Mouse (Mus musculus) right cerebral cortex, postnatal 10 days (tissue): ENCODE measurements at regions not wholly inside any gene's neighbourhood (a gene's known extent, or its start where the extent isn't known, plus 50 kb on each side); places are given as distances from the start of the nearest gene placed in this dataset.
A peak's percentile ranks its signal among the peaks of the same experiment; 100 is the strongest.

Experiments
- DNase-seq, 2 experiments: peaks; one replicate each; pipeline ENCODE4 v3.0.0; 2021; ENCODE audit warnings: low spot score in 2 of 2

DNA sequence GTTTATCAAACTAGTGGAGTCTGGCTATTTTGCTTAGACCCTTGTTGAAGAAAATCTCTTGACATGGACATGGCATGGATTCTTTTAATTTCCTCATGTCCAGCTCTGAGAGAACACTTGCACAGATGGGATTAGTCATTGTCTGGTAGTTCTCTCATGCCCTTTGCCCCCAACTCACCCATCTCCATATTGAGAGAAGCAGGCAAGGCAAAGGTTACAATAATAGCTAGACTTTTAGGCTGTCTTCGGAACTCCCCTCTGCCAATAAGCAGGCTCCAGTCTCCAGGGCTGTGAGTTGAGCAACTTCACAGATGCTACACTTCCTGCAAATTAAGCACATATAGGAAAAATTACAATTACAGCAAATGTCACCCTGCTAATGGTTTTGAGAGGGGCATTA lies 558.0 kb upstream of the Alcam start:
- DNase-seq, result no peak

DNA sequence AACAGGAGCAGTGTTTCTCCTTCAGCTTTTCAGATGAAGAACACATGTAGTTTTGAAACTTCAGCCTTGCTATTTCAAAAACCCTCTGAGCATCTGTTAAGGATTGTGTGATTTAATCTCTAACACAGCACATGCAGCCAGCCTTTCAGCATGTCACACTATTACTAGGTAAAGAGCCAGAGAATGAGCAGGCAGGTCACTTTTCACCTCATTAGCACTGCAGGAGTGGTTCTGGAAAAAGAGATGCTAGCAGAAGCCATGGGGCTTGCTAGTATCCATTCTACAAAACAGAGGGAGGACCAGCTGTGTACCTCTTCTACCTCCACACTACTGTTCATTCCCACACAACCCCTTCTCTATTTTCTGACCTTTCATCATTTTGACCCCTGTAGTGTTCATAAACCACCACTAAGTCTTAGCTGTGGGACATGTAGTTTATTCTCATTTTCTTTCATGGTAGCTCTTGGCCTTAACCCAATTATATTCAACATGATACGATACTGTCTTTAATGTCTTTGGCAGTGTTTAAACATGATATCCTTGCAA lies 535.1 kb upstream of the Alcam start:
- DNase-seq, result no peak

DNA sequence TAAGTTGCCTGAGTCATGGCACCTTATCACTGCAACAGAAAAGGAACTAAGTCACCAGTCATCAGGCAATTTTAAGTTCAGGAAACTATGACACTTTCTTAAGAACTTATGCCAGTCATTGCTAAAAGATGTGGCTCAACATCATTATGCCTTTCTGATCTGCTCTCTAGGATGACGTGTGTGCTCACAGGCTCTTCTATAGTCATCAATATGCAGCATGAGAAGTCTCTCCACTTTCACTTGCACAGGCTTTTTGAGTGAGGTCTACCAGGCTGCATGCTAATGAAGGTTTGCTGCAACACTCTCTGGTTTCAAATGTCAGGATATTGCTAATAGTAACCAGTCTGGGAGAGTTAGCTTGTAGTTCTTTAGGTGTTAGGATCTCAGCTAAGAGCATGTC lies 530.5 kb upstream of the Alcam start:
- DNase-seq, result peak in 1 of 2 experiments; percentile 32

DNA sequence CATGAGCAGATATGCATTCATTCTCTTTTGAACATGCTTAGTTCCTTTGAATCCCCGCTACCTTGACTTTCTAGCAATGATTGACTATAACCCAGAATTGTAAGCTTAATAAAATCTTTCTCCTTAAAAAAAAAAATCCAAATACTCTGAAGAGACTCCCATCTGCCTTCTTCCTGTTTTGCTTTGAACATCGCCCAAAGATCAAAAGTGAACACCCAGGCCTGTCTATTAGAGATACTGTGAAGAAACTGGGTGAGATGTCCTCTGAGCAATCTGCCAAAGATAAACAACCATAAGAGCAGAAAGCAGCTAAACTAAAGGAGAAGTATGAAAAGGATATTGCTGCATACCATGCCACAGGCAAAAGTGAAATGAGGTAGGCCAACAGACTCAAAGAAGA lies 527.1 kb upstream of the Alcam start:
- no peak for DNase-seq

DNA sequence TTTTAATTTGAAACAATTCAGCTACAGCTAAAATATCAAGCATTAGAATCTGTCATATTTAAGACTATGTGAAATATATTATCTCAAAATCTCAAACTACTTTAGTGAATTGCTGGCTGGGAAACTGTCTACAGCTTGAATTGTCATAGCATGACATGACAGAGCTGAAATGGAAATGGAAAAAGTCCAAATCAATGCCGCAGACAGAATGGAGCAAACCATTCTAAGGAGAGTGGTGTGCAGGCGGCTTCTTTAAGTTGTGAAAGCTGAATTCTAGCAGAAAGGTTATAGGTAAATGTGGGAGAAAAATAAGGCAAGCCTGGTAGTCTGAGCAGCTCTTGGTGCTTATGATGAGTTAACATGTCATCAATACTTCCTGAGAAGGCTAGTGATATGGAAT lies 518.9 kb upstream of the Alcam start:
- DNase-seq, result peak; percentile 20 to 26

DNA sequence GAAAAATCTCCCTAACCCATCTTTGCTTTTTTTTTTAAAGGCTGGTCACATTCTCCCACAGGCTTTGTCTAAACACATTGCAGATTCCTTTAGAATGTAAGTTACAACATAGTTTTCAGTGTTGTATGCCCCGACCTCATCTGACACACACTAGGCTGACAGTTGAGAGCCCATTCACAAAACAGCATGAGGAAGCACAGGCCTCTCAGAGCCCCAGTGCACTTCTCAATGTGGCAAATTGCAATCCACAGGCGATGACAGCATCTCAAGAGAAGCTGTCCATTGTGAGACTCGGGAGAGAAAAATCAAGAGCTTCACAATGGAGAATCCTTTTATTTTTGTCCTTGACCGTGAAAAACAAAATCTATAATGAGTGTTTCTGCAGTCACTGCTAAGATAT lies 493.8 kb upstream of the Alcam start:
- DNase-seq, result no peak

DNA sequence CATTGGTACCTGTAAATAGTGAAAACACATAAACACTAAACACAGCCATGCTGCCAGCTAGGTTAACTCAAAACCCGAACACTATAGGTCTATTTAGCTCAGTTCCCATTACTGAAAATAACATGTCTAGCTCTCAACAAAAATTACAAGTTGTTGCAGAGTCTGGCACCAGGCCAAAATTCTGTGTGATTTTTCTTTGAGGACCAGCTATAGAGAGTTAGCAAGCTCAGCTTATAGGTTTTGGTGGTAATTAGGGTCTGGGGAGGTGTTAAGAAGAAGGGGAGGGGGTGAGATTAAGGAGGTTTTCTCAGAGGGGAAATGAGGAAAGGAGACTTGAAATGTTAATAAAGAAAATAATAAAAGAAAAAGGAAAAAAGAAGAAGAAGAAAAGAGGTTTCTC lies 480.9 kb upstream of the Alcam start:
- DNase-seq, result peak; percentile 20 to 23

DNA sequence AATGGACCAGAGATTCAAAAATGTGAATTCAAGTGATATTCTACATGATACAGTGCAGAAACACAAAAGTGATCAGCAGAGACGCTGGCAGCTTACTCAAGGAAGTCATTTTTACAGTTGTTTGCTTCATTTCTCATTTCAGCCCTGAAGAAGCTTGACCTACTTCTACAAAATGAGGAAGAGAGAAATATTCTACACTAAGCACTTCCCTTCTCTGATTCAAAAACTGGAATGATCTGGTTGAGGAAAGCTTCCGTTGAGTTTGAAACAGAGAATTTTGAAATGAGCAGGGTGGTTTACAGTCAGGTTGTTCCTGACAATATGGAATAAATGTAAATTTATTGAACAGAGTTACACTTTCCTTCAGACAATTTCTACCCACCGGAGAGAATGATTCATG lies 478.1 kb upstream of the Alcam start:
- no peak for DNase-seq

DNA sequence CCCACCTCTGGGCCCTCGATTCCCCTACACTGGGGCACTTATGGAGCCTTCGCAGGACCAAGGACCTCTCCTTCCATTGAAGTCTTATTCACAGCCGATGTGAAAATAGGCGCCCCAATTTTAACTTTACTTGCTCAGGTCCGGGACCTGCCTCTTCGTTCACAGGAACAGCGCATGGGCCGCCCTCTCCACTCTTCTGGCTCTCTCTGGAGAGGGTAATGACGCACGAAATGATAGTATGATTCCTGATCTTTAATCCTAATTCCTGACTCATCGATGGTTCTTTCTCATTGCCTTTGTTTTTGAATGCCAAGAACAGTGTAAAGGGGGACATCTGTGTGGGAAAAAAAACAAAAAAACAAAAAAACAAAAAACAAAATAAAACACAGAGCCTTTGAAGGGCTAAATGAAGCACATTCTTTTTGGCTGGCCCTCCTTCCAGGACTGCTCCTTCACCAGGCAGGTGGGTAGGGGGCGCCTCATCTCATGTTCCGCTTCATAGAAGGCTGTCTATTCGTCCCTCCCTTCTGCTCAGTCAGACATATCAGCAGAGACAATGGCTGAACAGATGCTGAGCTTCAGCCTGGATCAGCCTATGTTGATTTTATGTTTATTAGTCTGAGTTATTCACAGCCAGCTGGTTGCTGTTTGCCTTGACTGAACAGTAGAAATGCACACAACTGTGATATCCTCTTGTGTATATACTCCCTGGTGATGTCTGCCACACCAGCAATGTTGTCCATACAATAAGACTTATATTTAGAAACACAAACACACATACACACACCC lies 438.8 kb upstream of the Alcam start:
- DNase-seq, result peak in 1 of 2 experiments; percentile 16

DNA sequence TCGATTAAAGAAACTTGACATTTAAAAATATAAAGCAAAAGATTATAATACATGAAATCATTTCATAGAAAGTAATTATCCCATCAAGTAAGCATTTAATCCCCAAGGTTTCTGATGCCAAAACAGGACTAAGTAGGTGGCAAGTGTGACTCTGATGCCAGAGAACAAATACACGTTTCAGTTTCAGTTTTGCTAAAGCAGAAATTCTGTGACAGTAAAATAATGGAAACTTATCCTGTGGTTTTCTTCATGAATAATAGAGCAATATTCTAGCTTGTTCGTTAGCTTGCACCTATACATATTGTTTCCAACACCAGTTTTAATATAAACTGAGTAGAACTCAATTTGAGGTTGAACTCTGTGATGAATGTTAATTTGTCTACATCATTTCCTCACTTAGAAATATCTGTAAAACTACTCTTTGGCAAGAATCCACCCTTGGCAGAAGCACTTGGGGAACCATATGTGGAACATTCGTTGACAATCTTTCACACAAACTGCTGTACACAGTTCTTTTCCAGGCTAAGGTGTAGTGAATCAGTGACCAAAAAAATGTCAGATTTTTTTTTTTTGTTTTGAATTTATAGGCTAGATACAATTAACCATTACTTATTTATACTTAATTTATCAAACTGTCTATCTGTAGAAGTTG lies 425.7 kb upstream of the Alcam start:
- peak; percentile 24 to 33 for DNase-seq

DNA sequence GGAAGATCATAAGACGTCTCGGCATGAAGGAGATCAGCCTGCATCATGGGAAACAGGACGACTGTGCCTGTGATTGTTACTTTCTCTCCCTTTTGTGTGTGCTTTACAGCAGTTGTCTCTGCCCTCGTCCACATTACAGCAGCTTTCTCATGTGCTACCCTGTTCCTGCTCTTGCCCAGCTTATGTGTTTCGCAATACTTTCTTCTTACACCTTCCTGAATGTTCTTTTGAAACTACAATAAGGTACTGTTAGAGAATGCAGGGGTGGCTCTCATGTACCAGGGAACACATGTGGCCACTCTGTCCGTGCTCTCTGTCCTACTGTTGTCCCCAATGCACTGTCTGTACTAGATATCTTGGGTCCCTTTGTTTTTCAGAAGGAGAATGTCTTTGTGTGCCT lies 414.0 kb upstream of the Alcam start:
- DNase-seq, result no peak

DNA sequence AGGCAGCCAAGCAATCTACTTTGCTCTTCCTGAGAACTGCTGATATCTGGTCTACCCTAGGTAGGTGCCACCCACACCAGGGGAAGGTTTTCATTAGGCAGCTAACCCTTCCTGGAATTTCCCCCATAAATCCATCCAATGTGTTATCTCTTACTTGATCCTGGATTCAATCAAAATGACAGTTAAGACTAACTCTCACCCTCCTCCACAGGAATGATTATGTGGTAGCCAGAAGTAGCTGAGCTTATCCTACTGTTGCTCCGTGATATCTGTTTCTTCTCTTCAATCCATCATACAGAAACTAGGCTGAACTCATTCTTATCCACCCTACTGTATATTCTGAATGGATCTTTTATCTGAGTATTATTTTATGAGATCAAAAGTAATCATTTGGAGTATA lies 409.7 kb upstream of the Alcam start:
- DNase-seq, result no peak

DNA sequence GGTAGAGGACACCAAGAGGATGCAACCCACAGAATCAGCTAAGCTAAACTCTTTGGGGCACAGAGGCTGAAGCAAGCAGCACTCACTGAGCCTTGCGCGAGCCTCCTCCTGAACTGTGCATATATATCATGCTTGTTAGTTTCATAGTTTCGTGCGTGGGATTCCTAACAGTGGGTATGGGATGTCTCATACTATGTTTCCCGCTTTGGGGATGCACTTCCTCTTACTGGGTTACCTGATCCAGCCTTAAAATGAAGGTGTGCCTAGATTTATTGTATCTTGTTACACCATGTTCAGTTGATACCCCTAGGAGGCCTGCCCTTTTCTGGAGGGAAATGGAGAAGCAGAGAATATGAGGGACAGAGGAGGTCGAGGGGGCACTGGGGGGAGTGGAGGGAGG lies 407.4 kb upstream of the Alcam start:
- no peak for DNase-seq

DNA sequence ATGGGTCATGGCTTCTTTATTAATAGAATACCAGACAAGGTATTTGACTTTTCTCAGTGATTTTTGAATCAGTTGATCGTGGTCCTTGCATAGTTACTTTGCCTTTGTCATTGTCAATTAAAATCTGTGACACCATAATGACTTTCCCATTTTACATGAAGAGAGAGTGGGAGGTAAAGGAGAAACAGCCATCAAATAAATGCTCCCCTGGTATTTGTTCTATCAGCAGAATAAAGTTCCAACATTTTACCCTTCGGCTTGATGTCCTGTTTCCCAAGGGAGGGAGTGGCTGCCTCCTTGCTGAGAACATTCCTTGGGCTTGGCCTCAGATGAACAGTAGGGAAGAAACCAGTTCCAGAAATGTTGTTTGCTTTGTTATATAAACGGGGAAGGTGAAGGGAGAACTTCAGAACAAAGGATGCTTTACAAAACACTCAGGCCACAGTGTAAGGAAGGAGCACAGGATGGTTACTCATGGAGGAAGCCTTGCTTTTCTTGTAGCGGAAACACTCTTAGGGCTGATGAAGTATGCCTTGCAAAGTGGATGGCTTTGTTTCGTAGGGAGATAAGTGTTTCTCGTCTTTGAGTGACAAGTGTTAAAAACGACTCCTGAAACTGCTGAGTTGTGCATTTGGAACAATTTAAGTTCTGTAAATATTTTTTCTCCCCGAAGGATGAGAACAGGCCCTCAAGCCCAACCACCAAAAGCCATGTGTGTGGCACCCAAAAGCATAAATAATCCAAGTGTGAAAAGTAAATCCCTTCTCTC lies 404.8 kb upstream of the Alcam start:
- DNase-seq, result no peak

DNA sequence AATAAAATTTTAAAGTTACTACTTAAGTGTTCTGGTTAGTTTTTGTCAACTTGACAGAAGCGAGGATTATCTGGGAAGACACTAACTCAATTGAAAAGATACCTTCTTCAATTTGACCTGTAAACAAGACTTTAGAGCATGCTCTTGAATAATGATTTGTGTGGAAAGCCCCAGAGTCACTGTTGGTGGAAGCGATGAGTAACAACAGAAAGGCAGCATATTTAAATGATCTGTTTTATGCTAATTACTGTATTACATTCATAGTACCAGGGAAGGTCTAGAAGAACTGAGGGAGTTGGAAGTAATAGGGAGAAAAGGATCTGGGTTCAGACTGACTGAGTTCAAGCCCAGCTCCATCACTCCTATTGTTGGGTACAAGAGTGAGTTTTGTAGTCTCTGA lies 397.3 kb upstream of the Alcam start:
- no peak for DNase-seq

DNA sequence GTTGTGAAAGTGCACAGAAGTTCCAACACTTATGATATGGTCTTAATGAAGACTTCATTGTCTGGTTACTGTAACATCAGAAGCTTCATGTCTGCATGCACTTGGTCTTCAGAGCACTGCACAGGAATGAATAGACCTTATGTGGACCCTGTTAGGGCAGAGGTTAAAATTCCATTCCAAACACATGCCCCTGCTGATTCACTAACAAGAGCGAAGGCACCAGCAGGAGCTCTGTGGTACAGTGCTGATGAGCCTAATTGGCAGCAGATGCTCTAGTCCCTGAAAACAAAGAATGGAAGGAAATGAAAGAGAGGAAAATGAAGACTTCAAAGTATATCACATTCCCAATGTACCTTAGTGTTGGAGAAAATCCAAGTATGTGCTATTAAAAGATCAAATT lies 365.1 kb upstream of the Alcam start:
- DNase-seq, result no peak

DNA sequence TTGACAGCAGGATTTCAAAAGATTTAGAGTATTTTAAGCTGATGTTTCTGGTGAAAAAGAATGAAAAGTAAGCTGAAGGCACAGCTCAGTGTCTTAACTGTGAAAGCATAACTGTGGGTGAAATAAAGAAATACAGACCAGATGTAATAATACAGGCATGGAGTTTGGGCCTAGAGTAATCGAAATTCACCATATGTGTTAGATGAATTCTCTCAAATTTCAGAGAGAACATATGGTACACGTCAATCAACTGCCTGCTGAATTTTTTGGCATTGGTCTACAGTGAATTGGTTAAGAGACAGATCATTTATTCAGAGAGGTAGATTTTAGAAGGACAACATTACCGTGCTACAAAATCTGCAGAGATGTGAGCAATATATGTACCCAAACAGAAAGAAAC lies 357.3 kb upstream of the Alcam start:
- DNase-seq, result no peak

DNA sequence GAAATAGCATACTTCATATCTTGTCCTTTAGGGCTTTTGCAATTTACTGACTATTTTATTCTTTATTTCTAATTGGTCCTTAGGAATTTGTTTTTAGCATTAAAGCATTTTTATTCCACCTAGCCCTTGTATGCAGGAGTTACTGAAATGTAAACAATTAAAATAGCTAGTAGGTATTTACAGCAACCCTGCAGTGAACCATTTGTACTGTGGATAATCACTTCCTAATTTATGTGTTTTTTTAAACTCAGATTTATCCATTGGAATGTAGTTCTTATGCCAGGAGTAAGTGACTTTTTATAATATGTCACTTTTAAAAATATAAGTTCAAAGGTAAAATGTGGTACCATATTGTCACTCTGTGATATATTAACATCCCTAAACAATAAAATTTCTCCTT lies 350.5 kb upstream of the Alcam start:
- DNase-seq, result no peak

DNA sequence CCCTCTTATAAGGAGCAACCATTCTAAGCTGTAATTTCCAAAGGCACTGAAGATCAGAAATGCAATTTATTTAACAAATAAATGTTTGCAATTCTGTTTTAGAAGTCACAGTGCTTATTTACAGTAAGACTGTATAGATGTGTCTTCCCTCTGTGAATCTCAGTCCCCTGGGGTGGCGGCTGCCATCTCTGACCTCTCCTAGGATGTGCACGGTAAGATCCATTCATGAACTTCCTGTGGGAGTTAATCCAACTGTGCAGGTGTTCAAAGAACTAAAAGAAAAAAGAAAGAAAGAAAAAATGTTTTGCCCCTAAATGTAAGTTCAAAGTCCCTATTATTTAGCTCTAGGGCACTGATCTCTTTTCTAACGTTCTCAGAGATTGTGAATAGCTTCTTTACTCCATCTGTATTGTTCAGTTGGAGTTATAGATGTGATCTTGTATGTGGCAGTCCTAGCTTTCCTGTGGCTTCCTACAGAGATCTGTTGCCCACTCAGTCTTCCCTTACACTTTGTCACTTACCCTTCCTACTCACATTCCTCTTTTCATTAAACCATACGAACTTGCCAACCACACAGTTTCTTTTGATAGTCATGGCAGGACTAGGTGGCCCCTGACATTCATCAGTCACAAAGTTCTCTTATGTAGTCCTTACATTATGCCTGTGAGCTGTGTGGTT lies 346.0 kb upstream of the Alcam start:
- DNase-seq, result no peak

DNA sequence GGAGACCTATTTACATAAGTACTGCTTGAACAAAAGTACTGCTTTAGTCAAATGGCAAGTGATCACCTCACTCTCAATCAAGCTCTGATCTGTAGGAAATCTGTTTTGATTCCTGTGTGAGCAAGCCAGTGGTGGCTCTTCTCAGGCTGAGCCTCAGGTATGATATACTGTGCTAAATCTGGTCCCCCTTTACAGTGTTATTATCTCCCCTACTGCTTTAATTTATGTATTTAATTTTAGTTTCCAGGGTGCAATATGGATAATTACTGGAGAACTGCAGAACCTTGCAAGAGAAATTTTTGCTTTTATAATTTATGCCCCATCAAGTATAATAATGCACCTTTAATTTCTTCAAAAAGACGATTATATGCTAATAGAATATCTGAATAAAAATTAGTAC lies 341.3 kb upstream of the Alcam start:
- no peak for DNase-seq

DNA sequence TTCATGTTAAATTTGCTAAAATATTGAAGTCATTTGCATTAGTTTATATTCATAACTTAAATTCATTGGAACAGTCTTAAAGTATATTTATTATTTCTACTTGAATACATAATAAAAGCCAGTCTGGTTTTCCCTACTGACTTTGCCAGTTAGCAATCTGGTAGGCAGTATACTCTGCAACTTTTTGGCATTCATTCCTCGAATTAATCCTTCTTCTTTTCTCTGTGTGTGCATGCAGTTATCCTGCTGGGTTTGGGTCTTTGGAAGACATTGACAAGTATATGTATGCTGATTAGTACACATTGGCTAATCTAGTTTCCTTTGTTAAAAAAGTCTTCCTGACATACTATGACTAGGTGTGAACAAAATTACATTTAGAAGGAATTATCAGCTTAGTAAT lies 336.1 kb upstream of the Alcam start:
- no peak for DNase-seq

DNA sequence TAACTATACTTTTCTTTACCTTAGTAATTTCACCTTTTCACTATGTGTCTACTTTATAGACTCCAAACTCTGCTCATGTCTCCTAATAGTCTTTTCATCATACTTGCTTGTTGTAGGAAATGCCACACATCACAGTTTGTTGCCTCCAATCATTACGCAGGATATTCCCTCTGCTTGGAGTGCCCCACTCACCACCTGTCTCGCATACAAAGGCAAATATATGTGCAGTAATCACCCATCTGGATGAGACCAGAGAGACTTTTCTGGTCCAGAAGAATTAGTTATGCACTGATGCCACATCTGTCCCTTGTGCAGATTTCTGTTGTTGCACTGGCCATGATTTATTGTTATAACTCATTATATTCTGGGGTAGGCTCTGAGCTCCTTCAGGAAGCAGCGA lies 293.9 kb upstream of the Alcam start:
- DNase-seq, result no peak
